8 mouse cellular contexts compared by ENCODE assay signal in the genomic region with DNA sequence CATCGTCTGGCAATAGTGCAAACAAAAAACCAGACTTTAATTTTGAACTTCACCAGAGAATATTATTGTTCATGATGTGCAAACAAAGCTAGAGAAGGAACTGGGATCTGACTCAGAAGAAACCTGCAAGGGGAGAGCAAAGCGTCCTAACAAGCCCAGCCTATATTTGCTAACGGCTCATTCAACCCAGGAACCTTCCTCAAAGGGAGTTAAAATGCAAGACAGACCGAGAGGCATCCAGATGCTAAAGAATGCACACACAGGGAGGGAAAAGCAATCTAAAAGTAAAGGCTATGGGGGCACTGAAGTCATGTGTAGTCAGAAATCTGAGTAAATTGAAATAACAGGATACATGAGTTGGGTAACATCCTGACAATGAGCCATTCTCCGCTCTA. TPM values are rescaled to one million over a fixed set of nuclear protein-coding genes. Genes with fewer than 3 reads are reported as not detected.
DNase-seq lines count a peak whose midpoint lies in the region; ATAC-seq and TF ChIP-seq lines count a peak whose summit lies in the region.
"Had no signal": no experiment of that assay in that cellular context is flagged by ENCODE, and none has a peak within 500 bp of the region (broad histone marks: within the 10 kb centered on the region; RNA-seq: fewer than 3 reads in every experiment).

No protein-coding gene starts in this region.

- H3K4me1 ChIP-seq in forebrain, embryonic 14.5 days (ENCODE audit: control insufficient read depth, insufficient read depth, low read length), result peaks cover 16% of the 10 kb centered on the region
- H3K4me1 ChIP-seq in midbrain, postnatal 0 days (ENCODE audit: insufficient read depth, low read length), result no peaks in the 10 kb centered on the region

- DNase-seq in layer of hippocampus, adult 2 months (ENCODE audit: low spot score in 2 of 2), result no peak
- no peak for DNase-seq in layer of hippocampus, postnatal 36 days
- DNase-seq in embryo, embryonic 11 days, result peak; percentile 41
- peak; percentile 49 for DNase-seq in forebrain, embryonic 14.5 days (ENCODE audit: low spot score)
- DNase-seq in midbrain, postnatal 0 days (ENCODE audit: low spot score), result peak; percentile 62
- DNase-seq in right cerebral cortex, adult 18-20 months, result no peak

- TF ChIP-seq CTCF in layer of hippocampus, adult 2 months (conservative IDR thresholded peaks at IDR 0.05), result no peak
- TF ChIP-seq CTCF in midbrain, postnatal 0 days (IDR thresholded peaks at IDR 0.05), result no peak

- 7% methylated on average over 5 of the region's 5 CpGs for WGBS in forebrain, embryonic 14.5 days
- 32% methylated on average over 5 of the region's 5 CpGs for WGBS in midbrain, postnatal 0 days

- ATAC-seq in forebrain, embryonic 14.5 days, result peak; percentile 59
- peak; percentile 41 for ATAC-seq in midbrain, postnatal 0 days (ENCODE audit: low FRiP score)
- no peak for ATAC-seq in CD4-positive, CD25-positive, alpha-beta regulatory T cell, adult 4 months

- H3K36me3 ChIP-seq in forebrain, embryonic 14.5 days (ENCODE audit: control insufficient read depth, insufficient read depth, low read length), result no peaks in the 10 kb centered on the region
- H3K36me3 ChIP-seq in midbrain, postnatal 0 days (ENCODE audit: insufficient read depth, low read length), result no peaks in the 10 kb centered on the region

- peak overlapping the region; percentile 33; the same call in 1 of the 2 replicates for H3K4me2 ChIP-seq in forebrain, embryonic 14.5 days (ENCODE audit: low read length)
- H3K4me2 ChIP-seq in midbrain, postnatal 0 days (ENCODE audit: low read depth, low read length, poor library complexity, severe bottlenecking), result no peak overlapping the region

- H3K9ac ChIP-seq in forebrain, embryonic 14.5 days (ENCODE audit: low read length), result no peak overlapping the region
- no peak overlapping the region for H3K9ac ChIP-seq in midbrain, postnatal 0 days (replicated peaks; ENCODE audit: low read length, poor library complexity, severe bottlenecking)

- peak overlapping the region; percentile 73 for H3K27ac ChIP-seq in layer of hippocampus, adult 2 months
- H3K27ac ChIP-seq in forebrain, embryonic 14.5 days (ENCODE audit: low read depth, low read length), result no peak overlapping the region
- H3K27ac ChIP-seq in midbrain, postnatal 0 days (ENCODE audit: low read depth, low read length), result peak overlapping the region; percentile 57; the same call in 1 of the 2 replicates

- H3K4me3 ChIP-seq in layer of hippocampus, adult 2 months, result no peak overlapping the region
- H3K4me3 ChIP-seq in forebrain, embryonic 14.5 days (ENCODE audit: low read depth, low read length), result no peak overlapping the region
- no peak overlapping the region for H3K4me3 ChIP-seq in midbrain, postnatal 0 days (ENCODE audit: low read depth, low read length)
- H3K4me3 ChIP-seq: myocyte had no signal

- H3K27me3 ChIP-seq in forebrain, embryonic 14.5 days (replicated peaks; ENCODE audit: control insufficient read depth, insufficient read depth, low read length), result peaks cover 11% of the 10 kb centered on the region
- no peaks in the 10 kb centered on the region for H3K27me3 ChIP-seq in midbrain, postnatal 0 days (ENCODE audit: insufficient read depth, low read length)

- H3K9me3 ChIP-seq in forebrain, embryonic 14.5 days (replicated peaks; ENCODE audit: control insufficient read depth, low read length), result no peaks in the 10 kb centered on the region
- H3K9me3 ChIP-seq in midbrain, postnatal 0 days (ENCODE audit: low read length), result no peaks in the 10 kb centered on the region

RNA-seq across cellular contexts. Expression of gene Ranbp6, which starts 30.9 kb away (rescaled TPM):
- total RNA-seq in layer of hippocampus, adult 2 months (2021), result 10 to 100 TPM; 34.7 TPM
- total RNA-seq in layer of hippocampus, postnatal 36 days (2021), result 10 to 100 TPM; 37.4 to 39.2 TPM
- 42.1 and 53.4 TPM in 2 replicates for polyA plus RNA-seq in forebrain, embryonic 14.5 days (2014; fragmentation: Nextera tagmentation; extraction: Ambion mirVana)
- total RNA-seq in midbrain, postnatal 0 days (2014; rRNA removed), result 47.2 and 62.2 TPM in 2 replicates
- polyA plus RNA-seq in midbrain, postnatal 0 days (2015; fragmentation: Nextera tagmentation; extraction: Ambion mirVana), result 38.8 and 39.4 TPM in 2 replicates
- polyA plus RNA-seq in CD4-positive, CD25-positive, alpha-beta regulatory T cell, adult 4 months (2017; shearing (Covaris generic)), result 10 to 100 TPM in 1 of 2 experiments, 1 to 10 TPM in 1; 9.4 to 10.9 TPM

RNA-seq across cellular contexts. Expression of gene 9930021J03Rik, which starts 37.8 kb away (rescaled TPM):
- 10 to 100 TPM; 40.9 to 41.2 TPM for total RNA-seq in layer of hippocampus, adult 2 months (2021)
- total RNA-seq in layer of hippocampus, postnatal 36 days (2021), result 10 to 100 TPM; 38.4 to 39.7 TPM
- polyA plus RNA-seq in forebrain, embryonic 14.5 days (2014; fragmentation: Nextera tagmentation; extraction: Ambion mirVana), result 9.1 and 10.0 TPM in 2 replicates
- 27.0 and 27.5 TPM in 2 replicates for total RNA-seq in midbrain, postnatal 0 days (2014; rRNA removed)
- 5.1 and 6.3 TPM in 2 replicates for polyA plus RNA-seq in midbrain, postnatal 0 days (2015; fragmentation: Nextera tagmentation; extraction: Ambion mirVana)
- 1 to 10 TPM; 5.1 to 9.6 TPM for polyA plus RNA-seq in CD4-positive, CD25-positive, alpha-beta regulatory T cell, adult 4 months (2017; shearing (Covaris generic))

Comparison
In these comparisons a context has a peak if more than half of its experiments do, and no peak if none do; other contexts are left out.
1. DNase-seq: peak in embryo, embryonic 11 days (single experiment), forebrain, embryonic 14.5 days (single experiment) and midbrain, postnatal 0 days (single experiment); none in layer of hippocampus, adult 2 months (0 of 2), layer of hippocampus, postnatal 36 days (0 of 2) and right cerebral cortex, adult 18-20 months (single experiment).